In the genomic region with DNA sequence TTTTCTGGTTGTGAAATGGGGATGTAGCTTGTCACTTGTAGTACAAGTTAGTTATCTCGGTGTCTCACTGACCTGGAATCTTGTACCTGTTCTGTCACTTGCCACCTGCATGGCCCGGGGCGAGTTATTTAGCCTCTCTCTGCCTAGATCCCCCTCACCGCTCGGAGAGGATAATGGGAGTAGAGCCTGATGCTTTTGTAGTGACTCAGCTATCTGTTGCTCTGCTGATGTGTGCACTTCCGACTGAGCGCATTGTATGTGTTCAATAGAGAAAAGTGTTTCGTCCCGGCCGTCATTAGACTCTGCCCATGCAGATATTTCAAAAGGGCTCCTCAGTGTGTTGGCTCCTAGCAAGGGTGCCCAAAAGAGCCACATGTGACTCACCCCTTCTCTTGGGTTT, we compare ENCODE assay signal across 28 mouse cellular contexts.
"Had no signal": no experiment of that assay in that cellular context is flagged by ENCODE, and none has a peak within 500 bp of the region (broad histone marks: within the 10 kb centered on the region; RNA-seq: fewer than 3 reads in every experiment).

No protein-coding gene starts in this region.

- DNase-seq: gastrocnemius, adult 2 months; gastrocnemius, postnatal 10 days; gastrocnemius, postnatal 25 days; heart, adult 18-20 months; heart, postnatal 10 days; heart, postnatal 4 days; kidney, adult 2 months; kidney, adult 9 months; kidney, postnatal 14 days; kidney, postnatal 36 days; layer of hippocampus, adult 9-11 months; layer of hippocampus, postnatal 36 days; left cerebral cortex, postnatal 4 days had no signal

- H3K4me3 ChIP-seq: gastrocnemius, adult 2 months; heart, embryonic 10.5 days; heart, embryonic 12.5 days; hindbrain, embryonic 10.5 days; hindbrain, embryonic 12.5 days; intestine, embryonic 15.5 days; kidney, embryonic 15.5 days; limb, embryonic 13.5 days; limb, embryonic 15.5 days; liver, embryonic 12.5 days had no signal

- ATAC-seq: hindbrain, embryonic 16.5 days; inflammation-experienced regulatory T-cells, adult 6 months; intestine, embryonic 15.5 days; intestine, postnatal 0 days; liver, embryonic 12.5 days had no signal

- H3K4me1 ChIP-seq: heart, embryonic 10.5 days; intestine, embryonic 15.5 days; liver, embryonic 12.5 days had no signal

- H3K36me3 ChIP-seq: heart, embryonic 10.5 days; heart, embryonic 12.5 days; hindbrain, embryonic 10.5 days; hindbrain, embryonic 12.5 days; intestine, embryonic 15.5 days; kidney, embryonic 15.5 days; limb, embryonic 13.5 days; limb, embryonic 15.5 days; liver, embryonic 12.5 days had no signal

- H3K27me3 ChIP-seq: hindbrain, embryonic 12.5 days; intestine, embryonic 15.5 days; kidney, embryonic 15.5 days; limb, embryonic 13.5 days; limb, embryonic 15.5 days had no signal

- H3K4me2 ChIP-seq: heart, embryonic 12.5 days; hindbrain, embryonic 12.5 days; hindbrain, embryonic 14.5 days; intestine, embryonic 15.5 days; kidney, embryonic 15.5 days; limb, embryonic 13.5 days; limb, embryonic 15.5 days; liver, embryonic 12.5 days had no signal

- H3K27ac ChIP-seq: gastrocnemius, adult 2 months; heart, embryonic 10.5 days; hindbrain, embryonic 10.5 days; hindbrain, embryonic 12.5 days; hindbrain, embryonic 14.5 days; intestine, embryonic 15.5 days; kidney, embryonic 15.5 days; kidney, postnatal 0 days; limb, embryonic 13.5 days; limb, embryonic 15.5 days; liver, embryonic 12.5 days; liver, embryonic 14.5 days had no signal

- H3K9me3 ChIP-seq: heart, embryonic 10.5 days; heart, embryonic 12.5 days; hindbrain, embryonic 10.5 days; hindbrain, embryonic 12.5 days; intestine, embryonic 15.5 days; kidney, embryonic 15.5 days; limb, embryonic 13.5 days; limb, embryonic 15.5 days; liver, embryonic 12.5 days had no signal

- H3K9ac ChIP-seq: heart, embryonic 12.5 days; hindbrain, embryonic 12.5 days; hindbrain, embryonic 14.5 days; intestine, embryonic 15.5 days; kidney, embryonic 15.5 days; limb, embryonic 13.5 days; limb, embryonic 15.5 days; liver, embryonic 12.5 days; liver, embryonic 14.5 days had no signal
